Mouse (Mus musculus) fibroblast of lung, adult 2 months (primary cell): ENCODE measurements at regions not wholly inside any gene's neighbourhood (a gene's known extent, or its start where the extent isn't known, plus 50 kb on each side); places are given as distances from the start of the nearest gene placed in this dataset.
"Not testable (repeated sequence)": the region's sequence is repeated elsewhere in the genome, so short reads cannot be mapped to it uniquely, and the experiment has no call there.

Source experiments
- DNase-seq: peaks from one replicate; pipeline ENCODE4 v3.0.0-alpha.2; 2011; ENCODE audit warnings: low read depth

DNA sequence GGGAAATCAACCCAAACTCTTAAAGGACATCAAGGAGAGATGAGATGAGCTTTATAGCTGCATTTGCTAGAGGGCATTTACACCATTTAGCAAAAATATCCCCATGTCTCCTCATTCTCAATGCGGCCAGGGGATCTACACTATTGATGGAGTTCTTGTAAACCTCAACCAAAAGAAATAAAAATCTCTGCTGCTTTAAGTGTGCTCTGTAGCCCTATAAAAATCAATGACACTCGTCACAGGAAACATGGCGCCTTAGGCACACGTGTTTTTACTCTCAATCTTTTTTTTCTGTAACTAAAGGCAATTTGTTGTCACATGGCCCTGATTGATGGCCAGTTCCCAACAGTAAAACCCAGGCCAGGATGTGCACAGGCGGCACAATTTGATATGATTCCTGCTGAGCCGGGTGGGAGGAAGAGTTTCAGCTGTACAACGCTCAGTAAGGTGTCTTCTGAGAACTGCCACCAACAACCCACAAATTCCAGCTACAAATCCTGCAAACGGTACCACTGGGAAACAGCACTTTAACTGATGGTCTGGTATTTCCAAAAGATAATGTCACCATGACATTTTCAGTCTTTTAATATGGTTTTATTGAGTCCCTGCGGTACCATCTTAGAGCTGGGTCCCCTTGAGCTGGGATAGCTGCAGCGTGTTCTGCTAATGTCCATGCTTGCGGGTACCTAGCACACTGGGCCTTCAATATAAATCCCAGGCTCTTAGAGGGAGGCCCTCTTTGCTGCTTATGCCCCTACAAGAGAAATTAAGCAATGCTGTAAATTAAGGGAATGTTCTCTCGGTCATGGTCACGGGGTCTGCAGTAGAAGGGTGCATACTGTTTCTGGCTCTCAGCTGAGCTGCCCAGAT is 78.8 kb downstream of the Tpbg start:
- no peak for DNase-seq

DNA sequence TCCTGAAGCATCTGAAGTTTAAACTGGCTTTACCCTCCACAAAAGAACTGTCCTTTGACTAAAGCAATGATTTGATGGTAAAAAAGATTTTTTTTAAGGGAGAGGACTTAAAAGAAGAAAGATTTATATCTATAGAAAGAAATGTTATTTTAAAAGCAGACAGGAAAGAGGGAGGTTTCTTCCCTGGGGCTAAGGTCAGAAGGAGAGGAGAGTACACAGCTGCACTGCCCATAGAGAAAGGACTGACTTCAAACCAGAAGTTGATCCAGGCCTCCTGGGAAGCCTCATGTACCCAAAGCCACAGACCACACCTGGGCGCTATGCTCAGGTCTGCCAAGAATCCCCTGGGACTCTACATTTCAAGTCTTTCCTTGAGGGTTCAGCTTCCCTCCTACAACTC is 83.1 kb downstream of the Tpbg start:
- DNase-seq = no peak

DNA sequence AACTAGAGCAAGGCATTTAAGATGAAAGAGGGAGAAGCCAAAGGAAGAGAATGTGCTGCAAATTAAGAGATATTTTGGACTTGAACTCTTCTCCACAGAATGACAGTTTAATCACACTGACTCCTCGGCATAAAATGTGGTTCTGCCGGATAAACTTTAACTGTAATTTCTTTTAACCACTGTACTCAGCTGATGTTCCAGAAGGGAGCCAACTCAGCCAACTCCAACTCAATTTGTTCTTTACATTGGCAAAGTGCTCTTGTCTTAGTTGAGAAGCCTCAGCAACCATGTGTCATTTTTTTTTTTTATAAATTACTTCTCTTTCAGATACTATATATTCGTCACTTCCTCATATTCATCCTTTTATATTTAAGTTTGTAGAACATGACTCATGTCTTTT is 90.0 kb downstream of the Tpbg start:
- no peak for DNase-seq

DNA sequence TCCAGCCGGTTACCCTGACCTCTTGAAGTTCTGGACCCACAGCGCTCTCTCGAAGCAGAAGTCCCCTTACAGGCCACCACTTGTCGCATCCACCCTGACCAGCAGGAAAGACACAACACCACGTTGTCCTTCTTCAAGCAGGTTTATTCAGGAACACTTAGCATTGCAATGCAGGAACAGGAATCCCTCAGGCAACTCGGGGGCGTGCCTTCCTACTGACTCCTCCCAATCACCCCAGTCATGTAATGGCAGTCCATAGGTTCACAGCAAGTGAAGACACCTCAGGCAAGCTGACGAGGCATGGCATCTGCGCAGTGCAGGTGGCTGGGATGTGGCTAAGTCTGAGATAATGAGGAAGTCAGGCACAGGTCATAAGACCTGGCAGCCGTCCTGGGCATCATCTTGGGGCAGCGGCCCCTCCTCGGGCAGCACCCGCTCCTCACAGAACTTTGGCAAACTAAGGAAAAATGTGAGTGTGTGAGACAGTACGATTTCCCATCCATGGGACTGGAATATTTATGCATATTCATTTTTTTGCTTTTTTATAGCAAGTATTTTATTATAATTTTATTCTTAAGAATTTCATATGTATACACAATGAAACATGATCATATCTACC is 101.0 kb downstream of the Tpbg start:
- not testable (repeated sequence) for DNase-seq

DNA sequence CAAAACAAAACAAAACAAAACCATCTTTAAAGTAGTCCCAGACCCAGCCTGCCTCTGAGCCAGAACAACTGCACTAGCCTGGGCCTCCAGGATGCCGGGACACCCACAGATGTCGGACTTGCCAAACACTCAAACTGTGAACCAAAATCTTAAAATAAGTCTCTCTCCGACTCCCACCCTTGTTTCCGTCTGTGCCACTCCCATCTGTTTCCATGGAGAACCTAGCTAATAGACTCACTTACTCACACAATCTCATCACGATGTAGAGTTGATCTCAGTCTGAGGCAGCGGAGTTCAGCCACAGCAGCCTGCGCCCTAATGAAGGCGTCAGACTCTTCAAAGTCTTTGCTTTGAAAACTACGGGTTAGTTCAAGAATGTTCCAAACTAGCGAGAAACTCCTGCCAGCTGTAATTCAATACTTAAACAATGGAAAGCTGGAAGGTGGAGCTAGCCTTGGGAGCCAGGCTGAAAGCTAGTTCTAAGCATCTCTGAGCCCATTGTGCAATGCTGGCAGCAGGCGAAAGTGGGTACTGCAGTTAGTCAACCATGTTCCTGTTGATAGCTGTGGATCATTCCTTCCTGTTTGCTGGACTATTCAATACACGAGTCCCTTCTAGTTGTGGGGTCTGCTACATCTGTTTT is 106.4 kb downstream of the Tpbg start:
- peak; percentile 62 for DNase-seq

DNA sequence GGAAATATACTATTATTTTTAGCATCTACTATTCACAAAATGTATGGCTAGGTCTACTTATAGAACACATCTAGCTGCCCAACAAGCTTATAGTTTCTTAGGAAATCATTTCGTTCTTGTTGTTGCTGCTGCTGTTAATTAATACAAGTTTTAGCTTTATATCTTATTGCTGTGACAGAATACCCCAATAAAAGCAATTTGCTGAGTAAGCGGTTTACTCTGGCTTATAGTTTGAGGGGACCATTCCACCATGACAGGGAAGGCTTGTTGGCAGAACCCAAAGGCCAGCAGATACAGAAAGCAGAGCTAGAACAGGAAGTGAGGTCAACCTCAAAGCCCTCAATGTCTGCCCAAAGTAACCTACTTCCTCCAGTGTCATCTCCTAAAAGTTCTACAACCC is 109.6 kb downstream of the Tpbg start:
- no peak for DNase-seq

DNA sequence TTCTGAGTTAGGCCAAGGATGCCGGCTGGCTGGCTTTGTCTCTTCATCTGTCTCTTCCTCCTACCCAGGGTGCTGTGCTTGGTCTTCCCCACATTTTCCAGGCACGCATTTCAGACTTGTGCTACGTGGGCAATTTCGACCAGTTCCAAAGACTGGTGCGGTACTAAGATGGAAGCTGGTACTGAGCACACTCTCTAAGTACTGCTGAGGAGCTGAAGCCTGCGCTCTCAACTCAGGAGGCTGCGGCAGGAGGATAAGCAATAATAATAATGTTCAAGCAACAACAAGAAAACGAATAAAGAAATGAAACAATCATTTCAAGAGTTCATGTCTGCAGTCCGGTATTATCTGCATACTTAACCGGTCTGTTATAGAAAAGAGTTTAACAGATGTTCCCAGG is 127.9 kb downstream of the Tpbg start:
- no peak for DNase-seq

DNA sequence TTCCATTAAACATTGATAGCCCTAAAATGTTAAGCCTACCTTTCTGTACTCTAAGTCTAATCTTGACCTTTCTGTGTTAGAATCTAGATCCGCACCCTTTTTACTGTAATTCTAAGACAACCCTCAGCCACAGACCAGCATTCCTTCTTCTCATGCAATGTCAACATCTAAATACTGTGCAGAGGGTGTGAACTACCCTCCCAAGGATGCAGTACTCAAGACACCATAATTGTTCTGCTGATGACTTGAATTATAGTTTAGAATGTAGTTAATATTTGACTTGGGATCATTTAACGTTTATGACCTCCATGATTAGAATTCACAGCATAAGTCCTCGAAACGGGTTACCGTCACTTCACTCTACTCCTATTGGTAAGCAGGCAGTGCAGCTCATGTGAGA is 139.2 kb downstream of the Tpbg start:
- no peak for DNase-seq

DNA sequence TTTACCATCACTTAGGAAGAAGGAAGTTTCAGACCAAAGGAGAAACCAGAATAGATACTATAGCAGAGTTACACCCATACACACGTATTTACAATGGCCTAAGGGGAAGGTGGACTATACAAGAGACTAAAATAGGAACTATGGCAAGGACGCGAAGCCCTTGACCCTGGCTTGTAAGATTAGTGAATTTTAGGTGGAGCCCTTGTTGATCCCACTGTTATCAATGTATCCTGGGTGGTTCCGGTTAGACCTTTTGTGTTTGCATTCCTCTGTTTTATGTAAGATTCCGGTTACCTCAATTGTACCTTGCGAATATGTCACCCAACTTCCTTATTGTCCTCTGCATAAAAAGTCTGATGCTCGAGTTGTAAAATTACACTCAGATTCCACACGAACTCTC is 141.3 kb downstream of the Tpbg start:
- DNase-seq = not testable (repeated sequence)

DNA sequence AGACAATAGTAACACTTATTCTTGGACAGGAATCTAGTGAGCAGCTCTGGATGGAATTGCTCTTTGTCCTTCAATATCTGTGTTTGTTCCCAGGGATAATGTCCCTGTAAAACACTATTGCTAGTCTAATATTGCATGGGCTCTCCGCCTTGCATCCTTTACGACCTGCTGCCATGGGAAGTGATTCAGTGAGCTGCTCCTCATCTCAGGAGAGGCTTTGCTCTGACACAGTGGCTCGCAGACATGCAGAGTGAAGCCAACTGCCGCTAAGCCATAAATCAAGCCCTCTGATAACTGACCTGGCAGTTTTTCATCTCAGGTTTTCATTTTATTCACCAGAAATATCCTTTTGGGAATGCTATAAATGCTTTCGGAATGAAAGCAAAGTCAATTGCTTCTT is 143.5 kb downstream of the Tpbg start:
- DNase-seq = no peak

DNA sequence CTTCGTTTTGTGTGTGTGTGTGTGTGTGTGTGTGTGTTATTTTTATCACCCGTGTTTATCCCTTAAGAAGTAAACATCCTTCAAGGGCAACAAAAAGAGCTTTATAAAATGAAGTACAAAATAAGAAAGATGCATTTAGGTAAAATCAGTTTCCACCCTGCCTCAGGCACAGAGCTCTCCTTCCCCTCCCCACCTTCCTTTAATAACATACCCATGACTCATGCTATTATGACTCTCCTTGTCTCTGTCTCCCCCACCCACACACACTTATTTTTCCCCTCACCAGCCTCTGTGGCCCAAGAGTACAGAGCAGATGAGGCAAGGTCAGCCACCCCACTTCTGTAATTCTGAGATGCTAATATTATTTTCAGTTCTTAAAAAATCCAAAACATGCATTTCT is 144.0 kb downstream of the Tpbg start:
- no peak for DNase-seq

DNA sequence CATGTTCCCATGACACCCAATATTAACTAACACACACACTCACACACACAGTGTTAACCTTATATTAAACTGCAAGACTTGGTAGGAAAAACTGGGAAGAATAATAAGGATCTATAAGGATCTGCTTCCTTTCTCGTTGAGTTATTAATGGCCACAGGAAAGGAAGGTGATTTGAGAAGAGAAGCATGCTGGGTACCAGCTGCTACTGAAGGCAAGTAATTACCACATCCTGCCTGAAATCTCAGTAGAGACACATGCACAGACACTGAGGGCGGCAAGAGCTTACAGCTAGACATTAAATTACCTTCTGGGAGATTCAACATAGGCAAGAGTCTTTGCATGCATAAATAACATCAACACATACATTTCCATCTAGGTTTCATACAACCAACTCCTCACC is 160.8 kb downstream of the Tpbg start:
- no peak for DNase-seq

DNA sequence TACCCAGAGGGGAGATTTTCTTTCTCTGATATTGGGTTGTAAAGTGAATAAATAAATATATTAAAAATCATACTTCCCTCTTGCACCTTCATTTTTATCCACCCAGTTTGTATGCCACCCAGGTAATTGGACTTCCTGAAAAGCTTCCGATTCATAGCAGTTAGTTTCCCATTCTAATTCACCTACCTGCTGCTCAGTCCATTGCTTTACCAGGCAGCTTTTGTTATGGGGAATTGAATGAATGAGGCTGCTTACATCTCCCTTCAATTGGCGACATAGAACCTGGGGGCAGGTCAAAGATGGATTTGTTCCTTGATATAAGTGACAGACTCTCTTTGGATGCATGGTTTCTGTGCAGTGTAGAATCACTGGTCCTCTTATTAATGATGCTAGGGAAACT is 169.5 kb downstream of the Tpbg start:
- DNase-seq = no peak

DNA sequence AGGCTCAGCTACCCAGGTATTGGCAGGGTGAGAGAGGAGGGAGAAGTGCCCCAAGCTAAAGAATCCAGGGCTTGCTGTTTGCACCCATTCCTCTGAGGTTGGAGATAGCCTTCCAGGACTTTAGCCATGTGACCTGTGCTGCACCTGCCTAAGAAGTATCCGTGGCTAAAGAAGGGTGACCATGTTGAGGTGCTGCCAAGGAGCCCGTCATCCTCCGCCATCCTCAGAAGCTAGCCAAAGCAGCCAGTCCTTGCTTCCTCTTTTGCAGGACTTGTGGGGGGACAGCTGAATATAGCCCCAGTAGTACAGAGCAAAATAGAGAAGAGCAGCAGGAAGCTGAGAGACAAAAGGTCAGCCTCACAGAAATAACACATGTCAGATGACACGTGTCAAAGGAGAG is 173.7 kb downstream of the Tpbg start:
- no peak for DNase-seq

DNA sequence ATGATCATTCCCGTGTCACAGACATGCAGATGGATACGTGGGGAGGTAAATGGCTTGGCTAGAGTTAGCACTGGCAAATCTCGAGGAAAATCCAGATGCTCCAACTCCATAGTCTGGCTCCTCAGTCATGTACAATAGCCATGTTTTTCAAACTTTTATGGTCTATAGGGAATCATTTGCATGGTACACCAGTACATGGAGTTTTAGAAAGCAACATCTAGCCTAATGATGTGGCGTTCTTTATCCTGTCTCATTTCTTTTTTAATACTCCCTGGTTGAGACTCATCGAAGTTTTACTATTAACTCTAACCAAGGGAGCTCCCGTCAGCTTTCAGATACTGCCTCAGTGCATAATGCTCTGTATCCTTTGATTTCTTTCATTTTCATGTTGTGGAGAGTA is 178.0 kb downstream of the Tpbg start:
- DNase-seq = no peak

DNA sequence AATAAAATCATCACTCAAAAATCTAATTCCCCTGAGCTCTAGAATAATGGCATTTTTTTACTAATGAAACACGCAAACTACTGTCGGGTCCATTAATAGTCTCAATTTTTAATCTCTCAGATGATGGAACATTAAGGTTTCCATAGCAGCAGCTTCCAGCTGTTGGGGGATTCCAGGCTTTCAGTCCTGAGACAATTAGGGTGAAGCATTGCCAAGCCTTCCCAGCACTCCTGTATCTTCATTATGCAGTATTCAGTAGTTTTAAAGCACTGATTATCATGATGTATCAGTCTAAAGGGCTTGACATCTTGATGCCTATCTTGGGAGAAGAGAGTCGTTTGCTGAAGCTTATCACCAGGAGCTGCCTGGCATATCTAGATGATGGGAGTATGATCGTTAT is 178.6 kb downstream of the Tpbg start:
- no peak for DNase-seq

DNA sequence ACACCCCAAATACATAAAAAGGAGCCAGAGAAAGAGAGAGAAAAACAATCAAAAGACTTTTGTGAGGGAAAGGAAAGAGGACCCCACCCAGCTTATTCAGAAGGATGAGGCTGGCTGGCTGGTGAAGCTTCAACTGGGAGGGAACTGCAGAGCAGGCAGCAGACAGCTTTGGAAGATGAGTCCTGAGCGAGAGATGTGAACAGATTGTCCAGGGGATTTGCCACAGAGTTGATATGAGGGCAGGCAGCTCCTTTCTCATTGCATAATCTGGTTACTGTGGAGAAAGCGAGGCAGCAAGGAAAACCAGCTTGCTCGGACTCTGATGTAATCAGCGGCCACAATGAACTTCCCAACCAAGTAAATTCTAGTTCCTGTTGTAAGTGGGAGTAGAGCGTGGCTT is 188.6 kb downstream of the Tpbg start:
- no peak for DNase-seq

DNA sequence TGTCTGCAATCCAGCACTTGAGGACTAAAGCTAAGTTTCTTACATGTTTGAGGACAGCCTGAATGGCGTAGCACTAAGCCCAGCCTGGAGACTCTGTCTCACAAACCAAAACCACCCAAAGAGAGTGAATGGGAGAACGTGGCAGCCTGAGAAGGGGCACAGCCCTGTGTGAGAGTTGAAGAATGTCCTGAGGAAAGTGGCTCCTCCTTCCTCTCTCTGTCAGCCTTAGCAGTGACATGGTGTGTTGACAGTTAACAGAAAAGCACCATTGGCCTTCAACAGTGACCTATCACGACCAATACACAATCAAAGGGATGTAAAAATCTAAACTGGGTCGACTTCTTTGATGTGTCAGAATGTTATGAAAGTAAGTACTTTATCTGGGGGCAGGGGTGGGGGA is 201.9 kb downstream of the Tpbg start:
- no peak for DNase-seq

DNA sequence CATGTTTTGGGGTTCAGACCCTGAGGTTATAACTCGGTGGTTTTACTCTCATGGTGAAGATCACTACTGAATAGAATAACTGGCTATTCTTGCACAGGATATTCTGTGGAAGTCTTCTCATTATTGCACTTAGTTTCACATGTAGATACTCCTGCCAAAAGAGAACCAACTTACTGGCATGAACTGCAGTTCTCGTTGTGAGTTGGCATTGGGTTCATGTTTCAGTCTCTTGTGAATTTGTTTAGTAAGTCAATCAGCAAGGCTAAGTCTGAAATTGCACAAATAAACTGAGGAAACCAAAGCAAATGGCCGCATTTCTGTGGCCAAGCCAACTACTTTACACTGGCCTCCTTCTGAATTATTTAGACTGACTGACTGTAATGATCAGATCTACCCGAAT is 215.9 kb downstream of the Tpbg start:
- DNase-seq = peak; percentile 45

DNA sequence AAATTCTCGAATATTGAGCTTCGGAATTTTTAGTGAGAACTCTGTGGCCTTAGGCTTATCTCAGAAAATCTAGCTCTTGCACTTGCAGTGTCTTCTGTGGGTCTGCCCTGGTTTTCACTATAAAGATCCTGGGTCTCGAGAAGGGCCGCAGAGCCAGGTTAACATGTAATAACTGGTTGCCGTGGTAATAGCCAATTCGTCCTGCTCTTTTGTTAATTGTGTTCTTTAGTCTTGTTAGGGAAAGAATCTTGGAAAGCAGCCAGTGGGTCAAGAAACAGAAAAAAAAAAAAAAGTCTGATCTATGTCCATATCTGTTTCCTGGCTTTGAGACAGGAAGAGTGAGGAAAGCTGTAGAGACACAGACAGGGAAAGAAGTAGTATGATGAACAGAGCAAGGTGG is 217.9 kb downstream of the Tpbg start:
- DNase-seq = no peak

DNA sequence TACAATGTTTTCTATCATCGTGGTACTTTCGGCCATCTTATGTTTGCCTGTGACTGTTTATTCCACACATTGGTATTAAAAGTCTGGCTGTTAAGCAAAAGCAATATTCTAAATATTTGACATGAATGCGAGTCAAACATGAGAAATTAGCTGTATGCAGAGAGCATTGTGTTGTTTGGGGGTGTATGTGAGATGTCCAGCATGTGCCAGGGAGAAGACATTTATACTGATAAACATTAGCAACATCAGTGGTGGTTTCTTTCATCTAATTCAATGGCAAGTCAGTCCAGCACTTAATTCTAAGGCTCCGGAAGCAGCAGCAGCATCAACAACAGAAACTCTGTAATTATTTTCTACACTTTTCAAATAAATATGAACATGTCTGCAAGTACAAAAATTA is 219.1 kb downstream of the Tpbg start:
- no peak for DNase-seq

DNA sequence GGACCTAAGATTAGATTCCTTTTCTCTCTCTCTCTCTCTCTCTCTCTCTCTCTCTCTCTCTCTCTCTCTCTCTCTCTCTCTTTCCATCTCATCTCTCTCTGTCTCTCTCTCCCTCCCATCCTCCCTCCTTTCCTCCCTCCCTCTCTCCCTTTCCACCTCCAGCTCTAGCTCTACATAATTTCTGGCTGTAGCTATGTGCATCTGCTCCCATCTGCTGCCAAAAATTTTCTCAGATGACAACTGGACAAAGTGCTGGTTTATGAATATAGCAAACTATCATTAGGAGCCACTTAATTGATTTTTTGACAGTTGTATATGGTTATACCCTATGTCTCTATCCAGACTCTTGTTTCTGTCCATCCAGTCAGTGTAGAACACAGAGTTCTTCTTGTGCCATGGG is 237.1 kb downstream of the Tpbg start:
- no peak for DNase-seq

DNA sequence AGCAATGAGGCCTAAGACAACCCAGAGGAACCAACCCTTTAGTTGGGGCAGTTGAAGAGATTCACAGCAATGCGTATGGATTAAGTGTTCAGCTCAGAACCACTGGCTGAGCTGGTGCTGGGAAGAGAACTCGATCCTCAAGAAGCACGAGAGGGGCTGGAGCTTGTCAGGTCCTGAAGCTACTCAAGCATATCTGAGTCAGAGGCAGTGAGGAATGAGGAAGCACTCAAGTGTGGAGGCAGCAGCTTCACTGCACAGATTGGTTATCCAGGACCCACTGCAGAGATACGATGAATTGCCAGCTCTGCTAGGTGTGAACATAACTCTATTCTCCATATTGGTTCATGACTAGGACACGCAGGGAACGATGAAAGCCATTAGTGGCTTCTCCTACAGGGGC is 239.7 kb downstream of the Tpbg start:
- DNase-seq = no peak
